Mouse (Mus musculus) brain, embryonic 18.5 days (tissue): ENCODE measurements around the gene Ptov1.

Experiments used
- DNase-seq: peaks from one replicate; pipeline ENCODE4 v3.0.0-alpha.2; 2012; ENCODE audit warnings: low read depth, low spot score

Ptov1 gene

GRCm38 (mm10) chr7:44840426-44840825 lies 29.2 kb downstream of the Ptov1 start:
- DNase-seq: no peak

- no peak for DNase-seq
Observed at GRCm38 (mm10) chr7:44839491-44840191, 29.9 kb downstream of the Ptov1 start.

- DNase-seq: no peak
Observed at GRCm38 (mm10) chr7:44839171-44839490, 30.5 kb downstream of the Ptov1 start.

- no peak for DNase-seq
Observed at GRCm38 (mm10) chr7:44838073-44838472, 31.5 kb downstream of the Ptov1 start.

DNA sequence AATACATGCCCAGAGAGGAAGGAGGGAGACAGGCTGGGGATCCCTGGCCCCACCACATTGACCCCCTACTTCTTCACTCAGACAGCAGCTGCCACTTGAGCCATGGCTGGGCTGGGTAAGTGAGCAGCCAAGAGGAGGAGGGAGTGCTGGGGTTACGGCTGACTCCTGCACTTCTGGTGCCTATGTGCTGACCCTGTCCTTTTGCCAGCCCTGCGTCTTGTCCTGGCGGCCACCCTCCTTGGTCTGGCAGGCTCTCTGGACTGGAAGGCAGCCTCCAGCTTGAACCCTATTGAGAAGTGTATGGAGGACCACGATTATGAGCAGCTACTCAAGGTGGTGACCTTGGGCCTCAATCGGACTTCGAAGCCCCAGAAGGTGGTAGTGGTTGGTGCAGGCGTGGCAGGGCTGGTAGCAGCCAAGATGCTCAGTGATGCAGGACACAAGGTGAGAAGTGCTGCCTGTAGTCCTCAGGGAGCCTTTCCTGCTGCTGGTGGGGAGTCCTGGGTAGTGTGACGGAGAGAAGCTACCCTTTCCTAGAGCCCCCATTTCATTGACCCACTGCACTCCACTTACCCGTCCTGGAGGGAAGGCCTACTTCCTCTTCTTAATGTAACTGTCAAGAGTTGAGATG lies 33.0 kb downstream of the Ptov1 start:
- no peak for DNase-seq

DNA sequence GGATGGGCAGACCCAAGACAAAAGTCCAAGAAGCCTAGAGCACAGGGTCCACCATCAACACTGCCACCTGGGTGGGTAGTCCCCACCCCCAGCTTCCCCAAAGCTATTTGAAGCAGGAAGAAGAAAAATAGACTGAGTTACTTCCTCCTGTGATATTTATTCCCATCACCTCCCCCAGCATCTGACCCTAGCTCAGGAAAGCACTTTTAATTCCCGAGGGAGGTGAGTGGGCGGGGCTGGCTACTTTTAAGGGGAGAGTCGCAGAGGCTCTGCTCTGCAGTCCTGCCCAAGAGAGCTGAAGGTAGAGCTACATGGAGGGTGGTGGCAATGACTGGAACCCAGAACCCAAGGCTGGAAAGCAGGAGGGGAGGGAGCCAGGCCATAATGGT lies 33.6 kb downstream of the Ptov1 start:
- DNase-seq: no peak

DNA sequence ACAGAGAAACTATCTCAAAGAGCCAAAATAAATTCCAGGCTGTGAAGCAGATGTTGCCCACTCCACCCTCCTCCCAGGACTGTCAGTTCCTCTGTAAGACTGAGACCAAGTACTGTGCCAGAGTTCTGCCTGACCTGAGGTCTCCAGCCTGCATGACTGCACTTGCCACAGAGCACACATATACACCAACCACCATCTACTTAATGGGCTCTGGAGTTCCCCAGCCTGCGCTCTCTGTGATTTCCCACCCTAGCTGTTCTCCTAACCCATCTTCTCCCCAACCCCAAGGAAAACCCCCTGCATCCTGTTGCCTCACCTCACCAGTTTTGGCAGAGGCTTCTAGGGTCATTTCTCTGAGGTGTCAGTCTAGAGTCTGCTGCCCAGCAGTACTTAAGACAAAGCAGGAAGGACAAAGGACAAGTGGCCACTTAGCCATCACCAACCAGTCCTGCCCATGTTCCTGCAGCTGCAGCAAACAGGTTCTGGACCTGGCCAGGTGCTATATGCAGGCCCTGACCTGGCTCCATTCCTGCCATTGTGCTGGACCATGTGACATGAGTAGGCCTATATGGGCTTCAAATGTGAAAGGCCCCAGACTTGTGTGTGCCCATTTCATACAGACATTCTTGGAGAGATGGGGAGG lies 34.1 kb downstream of the Ptov1 start:
- no peak for DNase-seq

GRCm38 (mm10) chr7:44832763-44833162 lies 36.8 kb downstream of the Ptov1 start:
- DNase-seq: no peak

- no peak for DNase-seq
Observed at GRCm38 (mm10) chr7:44828706-44829105, 40.9 kb downstream of the Ptov1 start.

DNA sequence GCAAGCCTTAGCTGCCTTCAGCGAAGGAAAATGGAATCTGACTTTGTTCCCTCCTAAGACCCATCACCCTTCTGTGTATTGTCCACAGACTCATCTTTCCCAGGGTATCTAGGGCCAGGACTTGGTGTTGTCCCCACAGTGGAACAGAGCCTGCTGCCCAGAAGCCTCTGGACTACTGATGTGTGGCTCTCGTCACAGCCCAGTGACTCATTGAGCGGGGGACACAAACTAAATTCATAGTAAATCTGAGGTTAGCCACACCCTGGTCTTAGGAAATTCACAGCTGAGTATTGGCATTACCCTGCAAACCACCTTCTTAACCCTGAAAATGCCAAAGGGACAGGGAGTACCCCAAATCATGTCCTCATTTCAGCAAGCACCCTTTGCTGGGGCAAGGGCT lies 42.8 kb downstream of the Ptov1 start:
- no peak for DNase-seq

- DNase-seq: peak; percentile 46
Observed at GRCm38 (mm10) chr7:44824872-44825271, 44.7 kb downstream of the Ptov1 start.

DNA sequence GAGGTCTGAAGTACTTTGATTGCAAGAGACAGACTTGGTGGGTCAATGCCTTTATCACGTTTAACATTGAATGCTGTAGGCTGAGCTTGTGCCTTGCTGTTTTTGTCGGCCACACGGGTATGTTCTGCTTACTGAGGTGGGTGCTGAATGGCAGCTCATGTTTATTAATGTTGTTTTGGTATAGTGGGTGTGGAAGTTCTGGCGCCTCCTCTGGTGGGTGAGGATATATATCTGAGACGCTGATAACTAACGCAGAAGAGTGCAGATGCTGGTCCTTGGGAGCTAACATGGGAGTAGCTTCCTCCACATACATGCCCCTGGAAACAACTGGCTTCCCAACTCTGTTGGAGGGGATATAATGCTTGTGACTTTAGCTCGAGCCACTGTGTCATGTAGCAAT lies 46.2 kb downstream of the Ptov1 start:
- no peak for DNase-seq

- DNase-seq: no peak
Observed at GRCm38 (mm10) chr7:44821666-44822448, 47.7 kb downstream of the Ptov1 start.

- DNase-seq: no peak
Observed at GRCm38 (mm10) chr7:44820525-44820924, 49.1 kb downstream of the Ptov1 start.

- DNase-seq: no peak
Observed at GRCm38 (mm10) chr7:44819863-44820262, 49.7 kb downstream of the Ptov1 start.

- DNase-seq: no peak
Observed at GRCm38 (mm10) chr7:44819391-44819790, 50.2 kb downstream of the Ptov1 start.

GRCm38 (mm10) chr7:44818751-44819235 lies 50.8 kb downstream of the Ptov1 start:
- DNase-seq: no peak

DNA sequence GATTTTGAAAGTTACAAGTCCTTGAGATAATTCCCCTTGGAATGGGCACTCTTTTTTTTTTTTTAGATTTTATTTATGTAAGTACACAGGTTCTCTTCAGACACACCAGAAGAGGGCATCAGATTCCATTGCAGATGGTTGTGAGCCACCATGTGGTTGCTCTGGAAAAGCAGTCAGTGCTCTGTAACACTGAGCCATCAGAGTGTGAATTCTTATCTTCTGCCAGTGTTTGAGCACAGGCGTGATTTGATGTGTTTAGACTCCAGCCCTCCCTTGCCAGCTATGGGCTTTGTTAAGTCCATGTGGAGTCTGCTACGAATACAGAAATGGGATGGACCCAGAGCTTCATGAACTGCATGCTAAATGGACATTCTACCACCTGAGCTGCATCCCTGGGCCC lies 51.4 kb downstream of the Ptov1 start:
- DNase-seq: no peak

DNA sequence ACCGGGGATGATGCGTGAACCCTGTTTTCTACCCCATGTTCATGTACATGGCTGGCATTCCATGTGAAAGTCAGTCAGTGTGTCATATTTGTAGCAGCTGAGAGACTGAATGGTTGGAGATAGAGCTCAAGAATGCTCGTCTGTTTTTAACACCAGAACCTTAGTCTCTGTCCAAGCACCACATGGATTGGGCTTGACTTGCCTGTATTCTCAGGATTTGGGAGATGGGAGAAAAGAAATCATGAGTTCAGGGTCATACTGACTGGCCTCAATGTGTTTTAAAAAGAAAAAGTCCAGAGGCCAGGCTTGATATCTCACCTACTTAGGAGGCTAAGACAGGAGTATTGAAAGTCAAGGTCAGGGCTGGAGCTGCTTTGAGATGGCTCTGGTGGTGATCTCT lies 52.1 kb downstream of the Ptov1 start:
- DNase-seq: no peak

DNA sequence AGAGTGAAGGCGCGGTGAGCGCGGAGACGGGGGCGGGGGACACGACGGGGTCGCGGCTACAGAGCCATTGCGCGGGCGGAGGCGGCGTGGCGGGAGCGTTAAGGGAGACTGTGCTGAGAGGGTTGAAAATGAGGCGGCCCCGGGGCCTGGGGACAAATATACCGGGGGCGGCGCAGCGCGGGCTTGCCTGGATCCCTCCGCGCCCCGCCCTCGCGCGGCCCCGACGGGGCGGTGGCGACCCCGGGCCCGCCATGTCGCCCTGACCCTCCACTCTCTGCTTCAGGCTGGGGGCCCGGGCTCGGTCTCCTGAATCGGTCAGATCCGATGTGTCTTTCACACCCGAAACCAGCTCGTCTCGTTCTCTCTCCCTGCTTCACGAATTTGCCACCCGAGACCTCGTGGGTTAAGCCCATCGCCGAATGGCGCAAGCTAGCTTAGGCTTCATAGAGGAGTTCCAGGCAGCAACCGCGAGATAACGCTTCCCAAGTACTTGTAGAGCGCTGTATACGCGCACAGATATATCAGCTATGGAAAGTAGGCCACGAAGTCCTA lies 53.0 kb downstream of the Ptov1 start, which contains the start of gene Atf5:
Atf5 (minus strand) TSS at position 189 of the 552 bp plus-strand sequence.
- DNase-seq: no peak

DNA sequence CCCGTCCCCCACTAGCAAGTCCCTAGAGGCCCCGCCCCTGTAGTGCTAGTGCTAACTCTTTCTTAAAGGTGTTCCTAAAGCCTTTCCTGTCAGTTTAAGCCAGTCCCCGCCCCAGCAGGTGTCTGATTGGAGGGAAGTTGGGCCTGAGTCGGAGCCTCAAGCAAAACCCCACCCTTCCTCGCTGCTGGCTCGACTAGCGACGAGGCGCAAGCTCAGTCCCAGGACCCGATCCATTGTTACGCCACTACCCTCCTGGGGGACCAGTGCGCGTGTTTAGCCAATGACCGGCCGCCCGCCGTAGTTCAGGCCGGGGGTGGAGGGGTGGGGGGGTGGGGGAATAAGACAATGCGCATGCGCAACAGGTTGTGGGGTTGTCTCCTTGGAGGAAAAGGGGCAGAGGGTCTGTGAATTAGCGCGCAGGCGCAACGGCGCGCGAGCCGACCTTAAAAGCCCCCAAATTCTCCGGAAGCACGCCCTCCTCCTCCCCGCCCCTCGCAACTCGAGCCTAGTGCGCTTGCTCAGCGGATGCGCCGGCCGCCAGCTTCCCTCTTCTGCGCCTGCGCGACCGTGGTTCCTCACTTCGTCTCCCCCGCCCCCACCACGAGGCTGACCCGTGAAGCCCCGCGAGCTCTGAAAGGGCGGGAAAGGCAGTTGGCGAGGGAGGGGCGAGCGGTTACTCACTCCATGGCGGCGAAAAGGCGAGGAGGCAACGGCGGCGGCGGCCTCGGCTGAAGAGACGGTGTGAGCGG lies 53.7 kb downstream of the Ptov1 start, which contains the start of the genes Nup62 and Il4i1:
Nup62 (plus strand) TSS at position 368 of the 749 bp plus-strand sequence.
Il4i1 (plus strand) TSS at position 667 of the 749 bp plus-strand sequence.
- DNase-seq: peak; percentile 97
